Comparison of ENCODE assay signal across 14 mouse cellular contexts in the genomic region with DNA sequence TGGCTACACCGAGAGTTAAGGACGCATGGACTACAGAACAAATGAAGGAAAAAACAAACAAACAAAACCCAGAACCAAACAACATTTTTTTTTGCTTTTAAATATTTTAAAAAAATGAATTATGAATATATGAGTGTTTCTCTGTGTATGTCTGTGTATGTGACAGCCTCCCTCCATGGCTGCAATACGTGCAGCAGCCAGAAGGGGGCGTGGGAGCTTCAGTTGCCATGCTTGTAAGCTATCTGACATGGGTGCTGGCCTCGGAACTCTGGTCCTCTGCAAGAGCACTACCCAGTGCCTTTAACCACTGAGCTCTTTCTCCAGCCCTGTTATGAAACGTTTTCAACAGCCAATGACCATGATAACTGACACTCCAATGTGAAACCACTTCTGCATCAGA. TPM values are rescaled to one million over a fixed set of nuclear protein-coding genes. Genes with fewer than 3 reads are reported as not detected.
DNase-seq lines count a peak whose midpoint lies in the region; ATAC-seq and TF ChIP-seq lines count a peak whose summit lies in the region.
"Had no signal": no experiment of that assay in that cellular context is flagged by ENCODE, and none has a peak within 500 bp of the region (broad histone marks: within the 10 kb centered on the region; RNA-seq: fewer than 3 reads in every experiment).

No protein-coding gene starts in this region.

- H3K4me3 ChIP-seq in intestine, postnatal 0 days (ENCODE audit: low read depth, low read length) = no peak overlapping the region
- no peak overlapping the region for H3K4me3 ChIP-seq in intestine, embryonic 16.5 days (ENCODE audit: low read length)
- H3K4me3 ChIP-seq in testis, adult 2 months (ENCODE audit: control insufficient read depth, low read depth, low read length) = no peak overlapping the region
- H3K4me3 ChIP-seq in bone marrow, adult 2 months (replicated peaks; ENCODE audit: control insufficient read depth, low read depth, low read length) = no peak overlapping the region
- H3K4me3 ChIP-seq: forebrain, embryonic 13.5 days had no signal

- H3K4me2 ChIP-seq in intestine, postnatal 0 days (replicated peaks; ENCODE audit: low read depth) = no peak overlapping the region
- H3K4me2 ChIP-seq in intestine, embryonic 16.5 days (ENCODE audit: low read depth, low read length) = no peak overlapping the region
- H3K4me2 ChIP-seq: forebrain, embryonic 13.5 days had no signal

- ATAC-seq in intestine, postnatal 0 days = no peak
- ATAC-seq in intestine, embryonic 16.5 days = no peak
- ATAC-seq: forebrain, embryonic 13.5 days; midbrain, embryonic 16.5 days had no signal

- H3K27ac ChIP-seq in intestine, postnatal 0 days (ENCODE audit: low read depth, low read length) = no peak overlapping the region
- H3K27ac ChIP-seq in intestine, embryonic 16.5 days (ENCODE audit: low read length) = no peak overlapping the region
- H3K27ac ChIP-seq in testis, adult 2 months (ENCODE audit: control insufficient read depth, insufficient read depth, low read depth, low read length) = no peak overlapping the region
- H3K27ac ChIP-seq in bone marrow, adult 2 months (ENCODE audit: control insufficient read depth, insufficient read depth, low read depth, low read length, poor library complexity) = no peak overlapping the region
- H3K27ac ChIP-seq: forebrain, embryonic 13.5 days had no signal

- H3K36me3 ChIP-seq in intestine, postnatal 0 days (ENCODE audit: control insufficient read depth, insufficient read depth) = no peaks in the 10 kb centered on the region
- no peaks in the 10 kb centered on the region for H3K36me3 ChIP-seq in intestine, embryonic 16.5 days (ENCODE audit: control insufficient read depth, insufficient read depth, low read length)
- H3K36me3 ChIP-seq in testis, adult 2 months (ENCODE audit: control insufficient read depth, insufficient read depth, low read length) = no peaks in the 10 kb centered on the region

- WGBS in intestine, postnatal 0 days = 89% methylated on average over 6 of the region's 6 CpGs
- 84% methylated on average over 6 of the region's 6 CpGs for WGBS in intestine, embryonic 16.5 days
- 73% methylated on average over 6 of the region's 6 CpGs for WGBS in bone marrow, adult 2 months

- no peaks in the 10 kb centered on the region for H3K27me3 ChIP-seq in intestine, postnatal 0 days (replicated peaks; ENCODE audit: control insufficient read depth, insufficient read depth, low read length)
- H3K27me3 ChIP-seq in intestine, embryonic 16.5 days (replicated peaks; ENCODE audit: control insufficient read depth, insufficient read depth, low read length) = no peaks in the 10 kb centered on the region
- H3K27me3 ChIP-seq in testis, adult 2 months (ENCODE audit: control insufficient read depth, insufficient read depth, low read length) = no peaks in the 10 kb centered on the region
- H3K27me3 ChIP-seq: forebrain, embryonic 13.5 days had no signal

- no peak for TF ChIP-seq POLR2A in testis, adult 2 months (IDR thresholded peaks at IDR 0.05; ENCODE audit: control insufficient read depth, low read depth, low read length)
- TF ChIP-seq POLR2A in bone marrow, adult 2 months (IDR thresholded peaks at IDR 0.05; ENCODE audit: borderline replicate concordance, control insufficient read depth, low read depth, low read length) = no peak

- DNase-seq in testis, postnatal 10 days (ENCODE audit: low spot score) = no peak
- DNase-seq in thymus, postnatal 14 days = peak; percentile 32
- DNase-seq in adrenal gland, postnatal 36 days = no peak
- DNase-seq in cerebellum, adult 11-12 months = no peak
- DNase-seq: gastrocnemius, postnatal 36 days; heart, postnatal 4 days; kidney, adult 8-10 months had no signal

- no peak overlapping the region for H3K9ac ChIP-seq in intestine, postnatal 0 days (ENCODE audit: low read depth, low read length)
- H3K9ac ChIP-seq in intestine, embryonic 16.5 days (ENCODE audit: low read depth, low read length) = no peak overlapping the region
- H3K9ac ChIP-seq: forebrain, embryonic 13.5 days had no signal

- no peaks in the 10 kb centered on the region for H3K4me1 ChIP-seq in intestine, postnatal 0 days (replicated peaks; ENCODE audit: control insufficient read depth, insufficient read depth, low read length)
- 0 out of 2 replicates have a peak, but pooled peaks cover 2% of the 10 kb centered on the region for H3K4me1 ChIP-seq in intestine, embryonic 16.5 days (ENCODE audit: control insufficient read depth, insufficient read depth, low read length)
- H3K4me1 ChIP-seq in testis, adult 2 months (ENCODE audit: control insufficient read depth, insufficient read depth, low read length) = peaks cover under 1% of the 10 kb centered on the region; the same call in 1 of the 2 replicates
- H3K4me1 ChIP-seq in bone marrow, adult 2 months (ENCODE audit: control insufficient read depth, insufficient read depth, low read length) = peaks cover 1% of the 10 kb centered on the region; the same call in 1 of the 2 replicates
- H3K4me1 ChIP-seq: forebrain, embryonic 13.5 days had no signal

- TF ChIP-seq CTCF in intestine, postnatal 0 days (IDR thresholded peaks at IDR 0.05; ENCODE audit: low read depth) = peak; percentile 46
- TF ChIP-seq CTCF in testis, adult 2 months (IDR thresholded peaks at IDR 0.05; ENCODE audit: control insufficient read depth, insufficient read depth, insufficient replicate concordance, low read depth, low read length) = peak; percentile 87; the same call in 1 of the 2 replicates
- peak; percentile 34; the same call in 1 of the 2 replicates for TF ChIP-seq CTCF in bone marrow, adult 2 months (IDR thresholded peaks at IDR 0.05; ENCODE audit: control insufficient read depth, insufficient read depth, low read length)

- no peaks in the 10 kb centered on the region for H3K9me3 ChIP-seq in intestine, postnatal 0 days (ENCODE audit: control insufficient read depth)
- H3K9me3 ChIP-seq in intestine, embryonic 16.5 days (ENCODE audit: control insufficient read depth, low read length) = no peaks in the 10 kb centered on the region
- H3K9me3 ChIP-seq: forebrain, embryonic 13.5 days had no signal

RNA-seq across cellular contexts. Expression of a gene that starts 16.1 kb away (rescaled TPM):
- polyA plus RNA-seq in intestine, postnatal 0 days (2015; fragmentation: Nextera tagmentation; extraction: Ambion mirVana) = 0.18 and 0.25 TPM in 2 replicates
- 0.23 and 0.54 TPM in 2 replicates for polyA plus RNA-seq in intestine, embryonic 16.5 days (2015; fragmentation: Nextera tagmentation; extraction: Ambion mirVana)
- 3.9 and 5.0 TPM in 2 replicates for polyA plus RNA-seq in testis, adult 2 months (2012; rRNA removed)
- polyA plus RNA-seq in bone marrow, adult 2 months (2011; ENCODE audit: insufficient read depth, insufficient read length, low replicate concordance, missing spikeins) = not detected in 2 replicates
- total RNA-seq in adrenal gland, postnatal 36 days (2021) = not detected
- total RNA-seq: gastrocnemius, postnatal 36 days; heart, postnatal 4 days had no signal
- polyA plus RNA-seq: liver, embryonic 16.5 days had no signal

Comparison
In these comparisons a context has a peak if more than half of its experiments do, and no peak if none do; other contexts are left out.
1. CTCF ChIP-seq: peak in every context shown above with its lines; median percentile 87 in testis, adult 2 months; 46 in intestine, postnatal 0 days; 34 in bone marrow, adult 2 months.